Mouse (Mus musculus): ENCODE measurements around the gene Pam16.

DNA sequence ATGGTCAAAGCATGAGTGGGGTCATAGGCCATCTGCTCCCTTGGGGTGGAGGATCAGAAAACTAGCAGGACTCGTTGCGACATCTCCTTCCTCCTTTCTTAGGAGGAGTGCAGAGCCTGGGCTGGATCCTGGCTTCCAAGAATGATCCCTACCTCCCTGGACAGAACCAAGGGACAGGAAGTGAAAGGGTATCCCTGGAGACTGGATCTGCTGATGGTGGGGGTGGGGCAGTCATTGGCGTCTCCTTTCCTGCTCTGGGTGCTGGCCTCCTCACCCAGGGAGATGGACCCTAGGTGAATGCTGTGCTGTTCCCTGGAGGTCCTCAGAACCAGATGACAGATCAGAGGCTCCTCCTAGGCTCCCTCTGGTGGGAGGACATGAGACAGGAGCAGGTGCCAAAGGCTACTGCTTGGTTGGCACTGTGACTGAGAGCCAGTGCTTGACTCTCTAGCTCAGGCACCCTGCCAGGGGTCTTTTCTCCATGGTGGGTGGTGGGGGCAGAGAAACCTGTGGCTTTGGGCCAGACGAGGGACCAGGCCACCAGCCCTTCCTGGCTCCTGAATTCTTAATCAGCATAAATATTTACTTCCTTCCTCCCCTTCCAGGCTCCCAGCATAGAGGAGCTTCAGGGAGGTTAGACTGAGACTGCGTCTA, 18.2 kb downstream of the Pam16 start:
- TF ChIP-seq CTCF (conservative IDR thresholded peaks at IDR 0.05; ENCODE audit: insufficient read depth, insufficient read length, low read depth, low read length), result peak; percentile 58
- no peak for TF ChIP-seq POLR2A (IDR thresholded peaks at IDR 0.05; ENCODE audit: low read depth, low read length)

All from kidney, adult 2 months (tissue).